Mouse (Mus musculus) midbrain, embryonic 13.5 days (tissue): ENCODE measurements around the gene Ehbp1l1. TPM values are rescaled to one million over a fixed set of nuclear protein-coding genes. Genes with fewer than 3 reads are reported as not detected.
"Not testable (repeated sequence)": the region's sequence is repeated elsewhere in the genome, so short reads cannot be mapped to it uniquely, and the experiment has no call there.

Source experiments
- ATAC-seq: fragments of 200-750 bp; cut with Nextera tagmentation; 2 replicates; pipeline ENCODE4 v1.8.0; 2017; ENCODE audit warnings: mild to moderate bottlenecking, moderate TSS enrichment, moderate library complexity
- H3K27ac ChIP-seq: fragments of 300-500 bp; sonication (generic); 2 replicates; pipeline ENCODE4 v1.5.1; 2015; ENCODE audit warnings: inconsistent platforms, mild to moderate bottlenecking, moderate library complexity
- H3K27me3 ChIP-seq: fragments of 300-500 bp; sonication (generic); 2 replicates; pipeline ENCODE4 v1.6.1; 2015; ENCODE audit warnings: mild to moderate bottlenecking, inconsistent platforms
- H3K36me3 ChIP-seq: fragments of 300-500 bp; sonication (generic); 2 replicates; pipeline ENCODE4 v1.6.1; 2015; ENCODE audit warnings: mild to moderate bottlenecking, inconsistent platforms
- H3K4me1 ChIP-seq: fragments of 300-500 bp; sonication (generic); replicated peaks from 2 replicates; pipeline ENCODE4 v1.6.1; 2015; ENCODE audit warnings: inconsistent platforms
- H3K4me2 ChIP-seq: fragments of 300-500 bp; sonication (generic); replicated peaks from 2 replicates; pipeline ENCODE4 v1.6.1; 2015; ENCODE audit warnings: moderate library complexity, mild to moderate bottlenecking, inconsistent platforms
- H3K4me3 ChIP-seq: fragments of 300-500 bp; sonication (generic); replicated peaks from 2 replicates; pipeline ENCODE4 v1.5.1; 2015; ENCODE audit warnings: mild to moderate bottlenecking, inconsistent platforms
- H3K9ac ChIP-seq: fragments of 300-500 bp; sonication (generic); replicated peaks from 2 replicates; pipeline ENCODE4 v1.6.1; 2015; ENCODE audit warnings: mild to moderate bottlenecking, inconsistent platforms
- H3K9me3 ChIP-seq: fragments of 300-500 bp; sonication (generic); 2 replicates; pipeline ENCODE4 v1.6.1; 2016; ENCODE audit warnings: mild to moderate bottlenecking, inconsistent platforms
- WGBS: fragments of 180-500 bp; shearing (Covaris S2); methylation state at CpG from one replicate; pipeline ENCODE4 v1.1.7; 2015; 5-methylcytosine and 5-hydroxymethylcytosine counted together
- polyA plus RNA-seq: library from polyadenylated mRNA; unstranded; fragments of >200 nt; fragmentation: Nextera tagmentation; extraction: Ambion mirVana; gene quantifications from 2 replicates; pipeline ENCODE4 v1.2.1, GENCODE M21; 2015

The Ehbp1l1 gene
- polyA plus RNA-seq, 1 experiment from 2014 or later = 10.5 TPM

- no peak for ATAC-seq
- no peaks in the 10 kb centered on the region for H3K9me3 ChIP-seq
- H3K27me3 ChIP-seq = peaks cover 10% of the 10 kb centered on the region
- 0 out of 2 replicates have a peak overlapping the region, but pooled peaks have one; percentile 6 for H3K4me3 ChIP-seq
- peak overlapping the region; percentile 92 for H3K9ac ChIP-seq
- H3K4me2 ChIP-seq = peak overlapping the region; percentile 100
- 79% methylated on average over 10 of the region's 10 CpGs for WGBS
- H3K36me3 ChIP-seq = peaks cover 52% of the 10 kb centered on the region
- no peak overlapping the region for H3K27ac ChIP-seq
- peaks cover 55% of the 10 kb centered on the region for H3K4me1 ChIP-seq
These were observed 33.2 kb downstream of the Ehbp1l1 start for GRCm38 (mm10) chr19:5692913-5693396.

GRCm38 (mm10) chr19:5692086-5692912, 33.8 kb downstream of the Ehbp1l1 start:
- WGBS = 75% methylated on average over 10 of the region's 10 CpGs
- Histone ChIP-seq H3K9me3 (no peaks in the 10 kb centered on the region), H3K4me2 (peak overlapping the region; percentile 100), H3K27me3 (peaks cover 10% of the 10 kb centered on the region), H3K9ac (peak overlapping the region; percentile 92), H3K4me1 (peaks cover 62% of the 10 kb centered on the region), H3K4me3 (peak overlapping the region; percentile 8; the same call in 1 of the 2 replicates), H3K27ac (0 out of 2 replicates have a peak overlapping the region, but pooled peaks have one; percentile 30), H3K36me3 (peaks cover 46% of the 10 kb centered on the region)
- no peak for ATAC-seq

GRCm38 (mm10) chr19:5691601-5692000, 34.5 kb downstream of the Ehbp1l1 start:
- no peak for ATAC-seq
- 87% methylated on average over 5 of the region's 5 CpGs for WGBS
- peaks cover 45% of the 10 kb centered on the region for H3K36me3 ChIP-seq
- H3K4me3 ChIP-seq = peak overlapping the region; percentile 97; the same call in 1 of the 2 replicates
- peak overlapping the region; percentile 92 for H3K9ac ChIP-seq
- peaks cover 10% of the 10 kb centered on the region for H3K27me3 ChIP-seq
- H3K4me1 ChIP-seq = peaks cover 66% of the 10 kb centered on the region
- H3K4me2 ChIP-seq = peak overlapping the region; percentile 100
- H3K9me3 ChIP-seq = no peaks in the 10 kb centered on the region
- H3K27ac ChIP-seq = no peak overlapping the region

GRCm38 (mm10) chr19:5690343-5690735, 35.8 kb downstream of the Ehbp1l1 start:
- Histone ChIP-seq H3K36me3 (peaks cover 45% of the 10 kb centered on the region), H3K27me3 (peaks cover 7% of the 10 kb centered on the region), H3K4me3 (peak overlapping the region; percentile 97), H3K9ac (peak overlapping the region; percentile 92), H3K4me2 (peak overlapping the region; percentile 100), H3K9me3 (no peaks in the 10 kb centered on the region), H3K4me1 (peaks cover 57% of the 10 kb centered on the region), H3K27ac (peak overlapping the region; percentile 90; the same call in 1 of the 2 replicates)
- 79% methylated on average over 15 of the region's 15 CpGs for WGBS
- ATAC-seq = no peak

GRCm38 (mm10) chr19:5689565-5690342, 36.4 kb downstream of the Ehbp1l1 start:
- H3K9me3 ChIP-seq = no peaks in the 10 kb centered on the region
- peaks cover 47% of the 10 kb centered on the region for H3K36me3 ChIP-seq
- peak; percentile 3; the same call in 1 of the 2 replicates for ATAC-seq
- H3K4me3 ChIP-seq = peak overlapping the region; percentile 97
- peak overlapping the region; percentile 92 for H3K9ac ChIP-seq
- peak overlapping the region; percentile 100 for H3K4me2 ChIP-seq
- H3K27me3 ChIP-seq = peaks cover 1% of the 10 kb centered on the region
- H3K27ac ChIP-seq = peak overlapping the region; percentile 90
- WGBS = 11% methylated on average over 42 of the region's 42 CpGs
- H3K4me1 ChIP-seq = peaks cover 54% of the 10 kb centered on the region

- Histone ChIP-seq H3K27ac (peak overlapping the region; percentile 90), H3K36me3 (peaks cover 54% of the 10 kb centered on the region)
These were observed 37.1 kb downstream of the Ehbp1l1 start for GRCm38 (mm10) chr19:5689088-5689428.

GRCm38 (mm10) chr19:5688200-5689087, 37.7 kb downstream of the Ehbp1l1 start, which contains the start of the genes Map3k11 and Pcnx3:
Map3k11 (plus strand) TSS chr19:5688742.
Pcnx3 (minus strand) TSS chr19:5688908.
- under 1% methylated on average over 68 of the region's 69 CpGs for WGBS
- H3K4me1 ChIP-seq = peaks cover 54% of the 10 kb centered on the region
- H3K36me3 ChIP-seq = peaks cover 55% of the 10 kb centered on the region
- H3K4me2 ChIP-seq = peak within 1 kb of the TSS; percentile 100
- H3K9me3 ChIP-seq = no peaks in the 10 kb centered on the region
- no peaks in the 10 kb centered on the region for H3K27me3 ChIP-seq
- peak; percentile 95 for ATAC-seq
- peak within 1 kb of the TSS; percentile 97 for H3K4me3 ChIP-seq
- peak within 1 kb of the TSS; percentile 90 for H3K27ac ChIP-seq
- peak within 1 kb of the TSS; percentile 97 for H3K9ac ChIP-seq

More at GRCm38 (mm10) chr19:5689088-5689428, 37.1 kb downstream of the Ehbp1l1 start:
- Histone ChIP-seq H3K27me3 (no peaks in the 10 kb centered on the region), H3K4me1 (peaks cover 54% of the 10 kb centered on the region), H3K4me2 (peak overlapping the region; percentile 100), H3K4me3 (peak overlapping the region; percentile 97), H3K9me3 (no peaks in the 10 kb centered on the region), H3K9ac (peak overlapping the region; percentile 92)
- WGBS = under 1% methylated on average over 7 of the region's 7 CpGs
- no peak for ATAC-seq

GRCm38 (mm10) chr19:5687738-5688137, 38.4 kb downstream of the Ehbp1l1 start:
- Histone ChIP-seq H3K27me3 (no peaks in the 10 kb centered on the region), H3K36me3 (peaks cover 55% of the 10 kb centered on the region), H3K4me2 (peak overlapping the region; percentile 100), H3K9me3 (no peaks in the 10 kb centered on the region), H3K9ac (peak overlapping the region; percentile 97), H3K4me3 (peak overlapping the region; percentile 97), H3K4me1 (peaks cover 48% of the 10 kb centered on the region), H3K27ac (peak overlapping the region; percentile 90)
- ATAC-seq = no peak
- 20% methylated on average over 9 of the region's 9 CpGs for WGBS

GRCm38 (mm10) chr19:5686954-5687353, 39.2 kb downstream of the Ehbp1l1 start:
- H3K4me3 ChIP-seq = peak overlapping the region; percentile 97

GRCm38 (mm10) chr19:5686437-5686836, 39.7 kb downstream of the Ehbp1l1 start:
- no peak for ATAC-seq
- H3K9ac ChIP-seq = no peak overlapping the region
- peaks cover 66% of the 10 kb centered on the region for H3K36me3 ChIP-seq
- no peak overlapping the region for H3K4me2 ChIP-seq
- no peak overlapping the region for H3K27ac ChIP-seq
- WGBS = 95% methylated on average over 13 of the region's 13 CpGs
- H3K27me3 ChIP-seq = no peaks in the 10 kb centered on the region
- peaks cover 35% of the 10 kb centered on the region for H3K4me1 ChIP-seq
- no peaks in the 10 kb centered on the region for H3K9me3 ChIP-seq
- H3K4me3 ChIP-seq = no peak overlapping the region

More at GRCm38 (mm10) chr19:5686954-5687353, 39.2 kb downstream of the Ehbp1l1 start:
- peaks cover 41% of the 10 kb centered on the region for H3K4me1 ChIP-seq
- peaks cover 60% of the 10 kb centered on the region for H3K36me3 ChIP-seq
- H3K27ac ChIP-seq, H3K9me3 ChIP-seq, ATAC-seq, H3K9ac ChIP-seq, H3K27me3 ChIP-seq: not testable (repeated sequence)
- H3K4me2 ChIP-seq = peak overlapping the region; percentile 100
- WGBS = 94% methylated on average over 12 of the region's 12 CpGs

GRCm38 (mm10) chr19:5685861-5686260, 40.3 kb downstream of the Ehbp1l1 start:
- H3K27ac ChIP-seq = no peak overlapping the region
- H3K4me2 ChIP-seq = no peak overlapping the region
- H3K9me3 ChIP-seq = no peaks in the 10 kb centered on the region
- ATAC-seq = no peak
- no peaks in the 10 kb centered on the region for H3K27me3 ChIP-seq
- peaks cover 30% of the 10 kb centered on the region for H3K4me1 ChIP-seq
- peaks cover 68% of the 10 kb centered on the region for H3K36me3 ChIP-seq
- 94% methylated on average over 11 of the region's 11 CpGs for WGBS
- H3K9ac ChIP-seq = no peak overlapping the region
- H3K4me3 ChIP-seq = no peak overlapping the region
